Mouse (Mus musculus) thymus, postnatal 10 days (tissue): ENCODE results near the gene 5730522E02Rik.
A peak's percentile ranks its signal among the peaks of the same experiment; 100 is the strongest.

Experiments used
- DNase-seq, 2 experiments: peaks; one replicate each; pipeline ENCODE4 v3.0.0; 2021; ENCODE audit warnings: low spot score in 2 of 2

Gene 5730522E02Rik

DNA sequence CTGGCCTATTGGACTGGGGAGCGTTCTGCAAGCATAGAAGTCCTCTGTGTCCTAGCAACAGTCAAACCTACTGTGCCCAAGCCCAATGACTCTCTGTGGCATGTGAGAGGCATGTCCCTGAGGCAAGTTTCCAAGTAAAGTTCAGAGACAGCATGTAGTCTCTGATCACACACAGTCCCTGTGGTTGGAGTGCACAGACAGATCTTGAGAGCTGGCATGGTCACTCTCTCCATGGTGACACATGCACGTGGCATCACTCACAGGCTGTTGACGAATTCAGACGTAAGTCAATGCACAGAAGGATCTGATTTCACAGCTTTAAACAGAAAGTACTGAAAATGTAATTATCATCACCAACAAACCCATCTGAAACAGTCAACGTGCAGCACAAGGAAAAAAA is 210.8 kb downstream of the 5730522E02Rik start:
- no peak for DNase-seq

GRCm38 (mm10) chr11:25997469-25997868 is 213.1 kb downstream of the 5730522E02Rik start:
- no peak for DNase-seq

DNA sequence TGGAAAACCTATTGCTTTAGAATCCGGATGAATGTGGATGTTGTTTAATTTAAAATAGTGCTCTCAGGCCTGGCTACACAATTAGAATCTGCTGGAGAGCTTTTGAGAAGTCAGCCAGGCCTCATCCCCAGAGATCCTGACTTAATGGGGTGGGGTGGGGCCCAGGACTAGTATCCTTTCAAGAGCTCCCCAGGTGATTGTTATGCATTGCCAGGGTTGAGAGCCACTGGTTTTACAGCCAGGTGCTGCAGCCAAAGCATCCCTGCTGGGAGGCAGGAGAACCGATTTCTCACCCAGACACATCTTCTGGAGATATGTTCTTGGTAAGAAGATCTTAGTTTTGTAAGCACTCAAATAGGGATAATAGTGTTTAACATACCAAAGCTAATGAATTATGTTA is 216.4 kb downstream of the 5730522E02Rik start:
- no peak for DNase-seq

DNA sequence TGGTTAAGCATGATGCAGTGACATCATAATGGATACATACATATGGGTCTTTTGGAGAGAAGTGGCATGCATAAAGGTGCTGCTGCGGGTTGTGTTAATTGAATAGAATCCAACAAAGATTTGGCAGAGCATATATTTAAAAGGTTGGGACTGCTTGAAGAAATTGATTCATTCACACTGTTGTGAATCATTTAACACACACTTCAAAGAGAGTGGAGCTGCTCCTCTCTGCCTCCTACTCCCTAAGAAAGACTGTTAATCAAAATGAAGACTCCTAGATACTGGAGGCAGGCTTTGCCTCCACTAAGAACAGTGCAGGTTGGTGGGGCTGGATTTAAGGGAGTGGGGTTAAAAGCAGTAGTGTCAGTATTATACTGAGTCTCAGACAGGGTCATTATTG is 218.3 kb downstream of the 5730522E02Rik start:
- DNase-seq = no peak

DNA sequence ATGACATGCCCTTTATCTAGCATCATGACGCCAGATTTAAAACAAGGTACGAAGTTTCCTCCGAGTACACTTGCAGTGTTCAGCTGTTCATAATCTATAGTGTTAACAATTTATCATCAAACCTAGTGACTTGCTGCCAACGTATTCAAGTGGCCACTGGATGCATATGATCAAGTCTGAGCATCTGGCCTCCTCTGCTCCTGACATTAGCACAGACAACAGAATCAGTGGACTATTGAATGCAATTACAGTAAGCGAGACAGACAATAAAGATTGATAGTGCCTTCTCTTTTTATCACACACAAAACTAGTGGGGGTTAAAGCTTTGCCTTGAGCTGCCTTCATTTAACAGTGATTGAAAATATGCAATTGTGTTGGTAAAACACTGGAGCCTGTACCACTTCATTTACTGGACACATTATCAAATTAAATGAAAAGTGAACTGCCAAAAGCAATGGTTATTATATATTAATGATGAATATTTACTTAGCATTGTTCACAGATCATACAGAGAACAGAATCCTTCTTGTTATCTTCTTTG is 231.8 kb downstream of the 5730522E02Rik start:
- DNase-seq = no peak

GRCm38 (mm10) chr11:25941504-25941903 is 269.1 kb downstream of the 5730522E02Rik start:
- DNase-seq = no peak

GRCm38 (mm10) chr11:25940716-25941294 is 269.8 kb downstream of the 5730522E02Rik start:
- no peak for DNase-seq

- DNase-seq = no peak
Measured at GRCm38 (mm10) chr11:25926267-25926666, 284.3 kb downstream of the 5730522E02Rik start.

- no peak for DNase-seq
Measured at GRCm38 (mm10) chr11:25902321-25902720, 308.2 kb downstream of the 5730522E02Rik start.

GRCm38 (mm10) chr11:25901666-25902065 is 308.9 kb downstream of the 5730522E02Rik start:
- DNase-seq = no peak

DNA sequence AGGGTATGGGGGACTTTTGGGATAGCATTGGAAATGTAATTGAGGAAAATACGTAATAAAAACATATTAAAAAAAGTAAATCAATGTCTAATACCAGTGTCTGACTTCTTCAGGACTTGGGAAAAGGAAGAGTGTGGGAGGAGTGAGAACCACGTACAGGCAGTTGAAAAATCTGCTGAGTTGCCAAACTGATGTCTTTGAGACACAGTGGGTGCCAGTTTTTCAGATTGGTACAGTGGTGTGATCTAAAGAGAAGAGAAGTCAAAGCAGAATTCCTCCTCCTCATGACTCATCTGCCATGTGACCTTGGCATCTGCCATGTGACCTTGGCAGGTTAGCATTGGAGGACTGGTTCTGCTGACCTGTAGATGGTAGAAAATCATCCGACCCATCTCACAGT is 316.7 kb downstream of the 5730522E02Rik start:
- DNase-seq = no peak

DNA sequence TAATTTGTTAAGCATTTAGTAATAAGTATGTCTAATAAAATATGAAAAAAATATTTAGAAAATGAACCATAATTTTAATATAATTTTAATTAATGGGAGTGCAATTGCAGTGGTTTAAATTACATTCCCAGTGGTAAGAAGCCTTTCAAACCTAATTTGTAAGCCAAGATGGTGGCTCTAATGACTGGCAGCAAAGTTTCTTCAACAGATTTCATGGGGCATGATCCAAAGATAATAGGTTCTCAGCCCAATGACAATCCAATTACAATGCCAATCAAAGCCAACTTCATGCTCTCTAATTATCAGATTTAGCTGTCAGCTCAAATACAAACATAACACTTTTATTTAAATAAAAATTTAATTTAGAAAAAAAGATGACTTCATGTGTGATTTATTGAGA is 337.6 kb downstream of the 5730522E02Rik start:
- no peak for DNase-seq

- no peak for DNase-seq
Measured at GRCm38 (mm10) chr11:25872317-25872716, 338.2 kb downstream of the 5730522E02Rik start.

DNA sequence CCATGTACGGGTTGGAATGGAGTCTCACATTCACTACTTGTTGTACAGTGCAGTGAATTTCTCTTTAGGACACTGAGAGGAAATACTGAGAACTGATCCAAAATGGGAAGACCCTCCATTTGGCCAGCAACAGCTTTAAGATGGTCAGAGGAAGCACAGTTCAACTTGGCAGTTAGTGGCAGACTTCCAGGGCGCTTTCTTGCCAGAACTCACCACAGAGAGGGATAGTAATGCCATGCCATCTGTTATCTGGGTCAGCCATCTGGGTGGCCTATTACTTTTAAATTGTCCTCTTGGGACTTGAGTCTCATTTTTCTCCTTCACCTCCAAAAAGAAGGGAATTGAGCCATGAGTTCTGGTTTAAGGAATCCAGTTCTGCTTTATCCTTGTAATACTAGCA is 344.3 kb downstream of the 5730522E02Rik start:
- DNase-seq = no peak

- peak in 1 of 2 experiments; percentile 21 for DNase-seq
Measured at GRCm38 (mm10) chr11:25862686-25863085, 347.9 kb downstream of the 5730522E02Rik start.

- no peak for DNase-seq
Measured at GRCm38 (mm10) chr11:25856629-25857568, 353.7 kb downstream of the 5730522E02Rik start.

DNA sequence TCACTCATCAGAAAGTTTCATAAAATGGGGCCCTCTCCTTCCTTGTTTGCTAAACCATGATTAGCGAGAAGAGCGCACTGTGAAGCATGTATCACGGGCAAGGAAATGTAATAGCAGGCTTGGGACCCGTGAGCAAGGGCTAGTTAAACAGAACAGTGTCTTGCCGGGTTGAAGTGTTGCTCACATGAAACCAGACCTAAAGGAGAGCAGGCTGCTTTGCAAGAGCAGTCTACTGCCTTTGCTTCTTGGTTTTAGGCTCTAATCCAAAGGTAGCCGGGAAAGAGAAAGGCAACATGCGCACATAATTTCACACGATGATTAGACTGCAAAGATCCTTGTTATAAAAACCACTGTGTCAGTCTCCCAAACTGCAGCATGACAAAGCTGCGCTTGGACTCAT is 354.8 kb downstream of the 5730522E02Rik start:
- no peak for DNase-seq

DNA sequence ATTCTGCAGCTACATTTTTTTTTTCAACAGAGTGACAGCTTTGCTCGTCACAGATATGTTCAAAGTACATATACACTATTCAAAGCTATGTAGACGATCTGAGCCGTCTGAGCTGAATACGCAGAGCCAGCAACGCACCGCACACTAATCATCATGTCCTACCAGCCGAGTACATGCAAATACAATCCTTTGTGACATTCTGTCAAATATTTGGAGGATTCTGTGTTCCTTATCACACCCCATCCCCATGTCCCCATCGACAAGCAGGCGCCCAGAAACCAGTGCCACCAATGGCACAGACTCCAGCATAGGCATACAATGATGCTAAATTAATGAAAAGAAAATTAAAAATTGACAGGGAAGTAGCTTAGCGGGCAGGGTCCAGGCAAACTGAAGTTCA is 356.3 kb downstream of the 5730522E02Rik start:
- no peak for DNase-seq

- no peak for DNase-seq
Measured at GRCm38 (mm10) chr11:25853032-25853431, 357.5 kb downstream of the 5730522E02Rik start.

DNA sequence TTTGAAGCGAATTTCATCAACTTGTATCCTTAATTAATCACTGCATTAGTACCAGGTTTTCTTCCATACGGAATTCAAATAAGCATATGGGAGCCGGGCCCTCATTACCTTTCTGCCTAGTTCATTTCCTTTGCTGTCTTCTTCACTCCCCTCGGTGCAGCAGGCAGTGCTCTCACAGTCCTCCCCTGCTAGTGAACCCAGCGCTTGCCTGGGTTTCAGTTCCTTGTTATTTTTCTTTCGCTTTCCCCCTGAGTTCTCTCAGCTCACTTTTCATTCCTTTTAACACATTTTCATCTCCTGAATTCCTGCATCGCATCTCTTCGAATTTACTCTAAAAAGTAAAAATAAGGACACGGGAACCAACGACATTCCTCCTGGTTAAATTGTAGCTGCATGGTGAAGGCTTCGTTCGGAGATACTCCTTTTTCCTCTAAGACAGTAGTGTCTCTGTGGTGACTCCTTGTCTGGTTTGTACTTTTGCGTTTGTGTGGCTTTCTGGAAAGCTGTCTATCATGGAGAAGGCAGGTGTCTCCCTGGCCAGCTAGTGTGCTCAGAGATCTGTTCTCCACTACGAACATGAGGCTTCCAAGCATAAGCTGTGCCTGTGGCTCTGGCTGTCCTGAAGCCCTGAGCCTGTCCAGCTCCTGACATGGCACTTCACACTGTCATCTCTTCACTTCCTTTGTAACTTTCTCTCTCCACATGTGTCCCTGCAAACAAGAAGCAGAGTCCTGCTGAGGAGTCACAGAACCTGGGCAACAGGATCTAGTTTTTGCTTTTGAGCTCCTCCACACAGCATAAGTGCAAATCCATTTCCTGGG is 361.5 kb downstream of the 5730522E02Rik start:
- no peak for DNase-seq

DNA sequence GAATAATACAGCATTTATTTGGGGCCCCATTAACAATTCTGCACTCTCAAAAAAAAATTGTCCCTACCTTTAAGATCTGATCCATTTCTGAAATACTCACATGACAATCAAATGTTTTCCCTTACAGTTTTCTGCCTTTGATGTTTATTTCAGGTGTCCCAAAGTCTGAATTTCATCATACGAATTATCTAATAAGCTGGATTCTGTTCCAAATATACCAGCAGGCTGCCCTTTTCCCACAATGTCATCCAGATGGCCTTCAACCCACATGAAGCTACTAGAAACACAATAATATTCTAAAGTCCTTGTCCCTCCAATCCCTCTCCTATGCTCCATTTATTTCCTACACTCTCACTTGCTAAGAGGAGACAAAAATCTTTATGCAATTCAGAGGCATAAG is 372.1 kb downstream of the 5730522E02Rik start:
- DNase-seq = no peak

DNA sequence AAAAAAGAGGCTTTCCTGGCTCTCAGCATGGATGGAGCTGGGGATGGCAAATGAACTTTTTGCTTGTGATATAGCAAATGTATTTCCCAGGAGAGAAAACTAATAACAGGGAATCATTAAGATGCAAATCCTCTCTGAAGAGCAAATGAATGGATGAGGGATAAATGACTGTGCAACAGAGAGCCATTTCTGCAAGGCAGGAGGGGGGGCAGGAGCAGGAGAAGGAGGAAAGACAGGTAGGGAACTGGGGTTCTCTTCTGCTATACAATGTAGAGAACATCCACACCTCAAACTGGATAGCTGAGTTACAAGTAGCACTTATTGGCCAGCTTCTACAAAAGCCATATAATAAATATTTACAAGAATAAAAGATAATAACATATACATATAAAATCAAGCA is 390.8 kb downstream of the 5730522E02Rik start:
- no peak for DNase-seq
